Comparison of ENCODE assay signal across 8 mouse cellular contexts in the genomic region with DNA sequence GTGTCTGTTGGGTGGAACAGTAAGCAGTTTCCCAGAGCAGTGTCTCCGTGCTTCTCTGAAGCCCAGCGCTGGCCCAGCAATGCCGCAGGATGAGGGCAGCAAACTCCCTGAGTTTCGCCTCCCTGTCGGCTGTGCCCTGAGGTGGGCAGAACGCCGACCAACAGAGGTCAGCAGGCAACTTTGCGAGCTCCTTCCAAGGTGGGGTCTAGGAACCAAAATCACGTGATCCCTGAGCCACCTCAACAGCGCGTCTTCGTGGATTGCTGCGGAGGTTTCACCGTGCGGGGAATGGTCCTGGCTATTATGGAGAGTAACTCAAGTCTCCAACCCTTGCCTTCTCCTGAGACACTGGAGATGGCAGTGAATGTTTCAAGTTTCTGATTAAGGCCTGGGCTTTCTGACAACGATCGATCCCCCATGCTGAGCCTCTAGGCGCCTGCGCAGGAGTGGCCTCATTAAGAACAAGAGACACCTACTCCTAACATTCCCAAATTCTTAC. TPM values are rescaled to one million over a fixed set of nuclear protein-coding genes. Genes with fewer than 3 reads are reported as not detected.
DNase-seq lines count a peak whose midpoint lies in the region; ATAC-seq and TF ChIP-seq lines count a peak whose summit lies in the region.

No protein-coding gene starts in this region.

- peak overlapping the region; percentile 56 for H3K9ac ChIP-seq in heart, embryonic 12.5 days
- peak overlapping the region; percentile 17; the same call in 1 of the 2 replicates for H3K9ac ChIP-seq in forebrain, embryonic 14.5 days (ENCODE audit: low read length)
- peak overlapping the region; percentile 49 for H3K9ac ChIP-seq in limb, embryonic 14.5 days (ENCODE audit: low read depth, low read length, severe bottlenecking)

- no peaks in the 10 kb centered on the region for H3K27me3 ChIP-seq in heart, embryonic 12.5 days (replicated peaks)
- H3K27me3 ChIP-seq in forebrain, embryonic 14.5 days (replicated peaks; ENCODE audit: control insufficient read depth, insufficient read depth, low read length) = no peaks in the 10 kb centered on the region
- no peaks in the 10 kb centered on the region for H3K27me3 ChIP-seq in limb, embryonic 14.5 days (ENCODE audit: control insufficient read depth, insufficient read depth, low read length)

- no peak overlapping the region for H3K27ac ChIP-seq in heart, embryonic 12.5 days (ENCODE audit: poor library complexity, severe bottlenecking)
- no peak overlapping the region for H3K27ac ChIP-seq in brown adipose tissue, adult 24 weeks (replicated peaks; ENCODE audit: low read depth, low read length)
- no peak overlapping the region for H3K27ac ChIP-seq in forebrain, embryonic 14.5 days (ENCODE audit: low read depth, low read length)
- H3K27ac ChIP-seq in limb, embryonic 14.5 days (replicated peaks; ENCODE audit: low read depth, low read length) = no peak overlapping the region

- H3K9me3 ChIP-seq in heart, embryonic 12.5 days (replicated peaks) = 0 out of 2 replicates have a peak, but pooled peaks cover 4% of the 10 kb centered on the region
- H3K9me3 ChIP-seq in forebrain, embryonic 14.5 days (replicated peaks; ENCODE audit: control insufficient read depth, low read length) = no peaks in the 10 kb centered on the region
- no peaks in the 10 kb centered on the region for H3K9me3 ChIP-seq in limb, embryonic 14.5 days (ENCODE audit: control insufficient read depth, low read length)

- ATAC-seq in heart, embryonic 12.5 days (ENCODE audit: insufficient number of reproducible peaks, low FRiP score) = no peak
- ATAC-seq in forebrain, embryonic 14.5 days = peak; percentile 32; the same call in 1 of the 2 replicates
- ATAC-seq in limb, embryonic 14.5 days (ENCODE audit: low FRiP score, low read depth) = 0 out of 2 replicates have a peak, but pooled peaks have one; percentile 30
- ATAC-seq in granulocyte monocyte progenitor cell, adult 5-6 weeks (replicated peaks; ENCODE audit: poor library complexity, severe bottlenecking) = no peak
- ATAC-seq in CD4-positive, CD25-positive, alpha-beta regulatory T cell, adult 4 months = no peak

- H3K36me3 ChIP-seq in heart, embryonic 12.5 days = no peaks in the 10 kb centered on the region
- H3K36me3 ChIP-seq in forebrain, embryonic 14.5 days (ENCODE audit: control insufficient read depth, insufficient read depth, low read length) = no peaks in the 10 kb centered on the region
- no peaks in the 10 kb centered on the region for H3K36me3 ChIP-seq in limb, embryonic 14.5 days (ENCODE audit: control insufficient read depth, insufficient read depth, low read length)

- DNase-seq in heart, adult 9 months (ENCODE audit: low spot score in 2 of 2) = no peak
- DNase-seq in forebrain, embryonic 14.5 days (ENCODE audit: low spot score) = peak; percentile 31
- no peak for DNase-seq in limb, embryonic 14.5 days (ENCODE audit: low spot score)
- peak; percentile 26 for DNase-seq in retina, embryonic 14.5 days (ENCODE audit: low spot score)

- H3K4me3 ChIP-seq in heart, embryonic 12.5 days = peak overlapping the region; percentile 44
- H3K4me3 ChIP-seq in brown adipose tissue, adult 24 weeks (ENCODE audit: insufficient read depth, low read depth, low read length) = peak overlapping the region; percentile 30; the same call in 1 of the 2 replicates
- H3K4me3 ChIP-seq in forebrain, embryonic 14.5 days (ENCODE audit: low read depth, low read length) = peak overlapping the region; percentile 30
- H3K4me3 ChIP-seq in limb, embryonic 14.5 days (replicated peaks; ENCODE audit: low read length) = peak overlapping the region; percentile 36

- TF ChIP-seq POLR2A in limb, embryonic 14.5 days (IDR thresholded peaks at IDR 0.05; ENCODE audit: borderline replicate concordance, extremely low read depth, insufficient read depth, insufficient read length) = no peak

- peak overlapping the region; percentile 69 for H3K4me2 ChIP-seq in heart, embryonic 12.5 days
- peak overlapping the region; percentile 57 for H3K4me2 ChIP-seq in forebrain, embryonic 14.5 days (ENCODE audit: low read length)
- peak overlapping the region; percentile 53 for H3K4me2 ChIP-seq in limb, embryonic 14.5 days (replicated peaks; ENCODE audit: low read depth, low read length, severe bottlenecking)

- 0 out of 2 replicates have a peak, but pooled peaks cover 3% of the 10 kb centered on the region for H3K4me1 ChIP-seq in heart, embryonic 12.5 days (replicated peaks)
- H3K4me1 ChIP-seq in brown adipose tissue, adult 24 weeks (ENCODE audit: control insufficient read depth, insufficient read depth, insufficient read length, low read length) = no peaks in the 10 kb centered on the region
- H3K4me1 ChIP-seq in forebrain, embryonic 14.5 days (ENCODE audit: control insufficient read depth, insufficient read depth, low read length) = no peaks in the 10 kb centered on the region
- no peaks in the 10 kb centered on the region for H3K4me1 ChIP-seq in limb, embryonic 14.5 days (ENCODE audit: control insufficient read depth, insufficient read depth, low read length)

- 14% methylated on average over 19 of the region's 19 CpGs for WGBS in heart, embryonic 12.5 days
- WGBS in forebrain, embryonic 14.5 days = 24% methylated on average over 19 of the region's 19 CpGs
- WGBS in limb, embryonic 14.5 days = 16% methylated on average over 19 of the region's 19 CpGs

RNA-seq across cellular contexts. Expression of gene Etnk1, which starts 23.2 kb away (rescaled TPM):
- 23.5 and 24.0 TPM in 2 replicates for polyA plus RNA-seq in heart, embryonic 12.5 days (2016; fragmentation: Nextera tagmentation; extraction: Ambion mirVana)
- 23.8 and 23.9 TPM in 2 replicates for polyA plus RNA-seq in brown adipose tissue, adult 24 weeks (2012; ENCODE audit: insufficient read depth, insufficient read length, missing spikeins)
- polyA plus RNA-seq in forebrain, embryonic 14.5 days (2014; fragmentation: Nextera tagmentation; extraction: Ambion mirVana) = 23.5 and 35.9 TPM in 2 replicates
- 72.9 and 81.9 TPM in 2 replicates for polyA plus RNA-seq in limb, embryonic 14.5 days (2012; rRNA removed)
- 22.0 and 24.6 TPM in 2 replicates for polyA plus RNA-seq in limb, embryonic 14.5 days (2014; fragmentation: Nextera tagmentation; extraction: Ambion mirVana)
- 38.0 and 47.4 TPM in 2 replicates for total RNA-seq in granulocyte monocyte progenitor cell, adult 5-6 weeks (2014; fragmentation: Nextera tagmentation)
- total RNA-seq in granulocyte monocyte progenitor cell, adult 5-6 weeks (2017) = 54.0 and 54.3 TPM in 2 replicates
- 10 to 100 TPM; 24.4 to 38.9 TPM for polyA plus RNA-seq in CD4-positive, CD25-positive, alpha-beta regulatory T cell, adult 4 months (2017; shearing (Covaris generic))

RNA-seq across cellular contexts. Expression of gene C2cd5, which starts 43.9 kb away (rescaled TPM):
- 25.1 and 25.6 TPM in 2 replicates for polyA plus RNA-seq in heart, embryonic 12.5 days (2016; fragmentation: Nextera tagmentation; extraction: Ambion mirVana)
- polyA plus RNA-seq in brown adipose tissue, adult 24 weeks (2012; ENCODE audit: insufficient read depth, insufficient read length, missing spikeins) = 5.7 and 6.1 TPM in 2 replicates
- 23.3 and 30.1 TPM in 2 replicates for polyA plus RNA-seq in forebrain, embryonic 14.5 days (2014; fragmentation: Nextera tagmentation; extraction: Ambion mirVana)
- 38.8 and 45.9 TPM in 2 replicates for polyA plus RNA-seq in limb, embryonic 14.5 days (2012; rRNA removed)
- polyA plus RNA-seq in limb, embryonic 14.5 days (2014; fragmentation: Nextera tagmentation; extraction: Ambion mirVana) = 23.1 and 23.8 TPM in 2 replicates
- 80.3 and 105 TPM in 2 replicates for total RNA-seq in granulocyte monocyte progenitor cell, adult 5-6 weeks (2014; fragmentation: Nextera tagmentation)
- 50.8 and 51.8 TPM in 2 replicates for total RNA-seq in granulocyte monocyte progenitor cell, adult 5-6 weeks (2017)
- polyA plus RNA-seq in CD4-positive, CD25-positive, alpha-beta regulatory T cell, adult 4 months (2017; shearing (Covaris generic)) = 100 to 1,000 TPM in 1 of 2 experiments, 10 to 100 TPM in 1; 68.3 to 103 TPM

Comparison
In these comparisons a context has a peak if more than half of its experiments do, and no peak if none do; other contexts are left out.
1. ATAC-seq: peak in forebrain, embryonic 14.5 days (single experiment) and limb, embryonic 14.5 days (single experiment); none in heart, embryonic 12.5 days (single experiment), granulocyte monocyte progenitor cell, adult 5-6 weeks (single experiment) and CD4-positive, CD25-positive, alpha-beta regulatory T cell, adult 4 months (single experiment).
2. DNase-seq: peak in forebrain, embryonic 14.5 days (single experiment) and retina, embryonic 14.5 days (single experiment); none in heart, adult 9 months (0 of 2) and limb, embryonic 14.5 days (single experiment).
3. Peak in every context shown above with its lines, with median percentiles within 50 percentile points of each other: H3K4me2 ChIP-seq, H3K4me3 ChIP-seq and H3K9ac ChIP-seq.